Mouse (Mus musculus) hindbrain, postnatal 0 days (tissue): Measurements from ENCODE around the gene Kat6b. TPM values are rescaled to one million over a fixed set of nuclear protein-coding genes. Genes with fewer than 3 reads are reported as not detected.

Experiments
- ATAC-seq: fragments of 200-750 bp; cut with Nextera tagmentation; 2 replicates; pipeline ENCODE4 v1.8.0; 2017; ENCODE audit warnings: mild to moderate bottlenecking, moderate TSS enrichment, moderate library complexity
- DNase-seq: peaks from one replicate; pipeline ENCODE4 v3.0.0-alpha.2; 2015; ENCODE audit warnings: low spot score
- H3K27ac ChIP-seq: fragments of 300-500 bp; sonication (generic); 2 replicates; pipeline ENCODE4 v1.5.1; 2014; ENCODE audit warnings: mild to moderate bottlenecking
- H3K27me3 ChIP-seq: fragments of 300-500 bp; sonication (generic); 2 replicates; pipeline ENCODE4 v1.6.1; 2014; ENCODE audit warnings: low read length, mixed read lengths; ENCODE audit not compliant: insufficient read depth
- H3K36me3 ChIP-seq: fragments of 300-500 bp; sonication (generic); 2 replicates; pipeline ENCODE4 v1.6.1; 2014; ENCODE audit warnings: low read length, mixed read lengths; ENCODE audit not compliant: insufficient read depth
- H3K4me1 ChIP-seq: fragments of 300-500 bp; sonication (generic); 2 replicates; pipeline ENCODE4 v1.6.1; 2014; ENCODE audit warnings: antibody characterized with exemption, low read length, mixed read lengths; ENCODE audit not compliant: insufficient read depth
- H3K4me2 ChIP-seq: fragments of 300-500 bp; sonication (generic); 2 replicates; pipeline ENCODE4 v1.6.1; 2014; ENCODE audit warnings: low read depth, mild to moderate bottlenecking, low read length, moderate library complexity, mixed read lengths
- H3K4me3 ChIP-seq: fragments of 300-500 bp; sonication (generic); 2 replicates; pipeline ENCODE4 v1.5.1; 2014; ENCODE audit warnings: low read length
- H3K9ac ChIP-seq: fragments of 300-500 bp; sonication (generic); replicated peaks from 2 replicates; pipeline ENCODE4 v1.6.1; 2014; ENCODE audit warnings: mild to moderate bottlenecking, low read length, moderate library complexity, mixed read lengths
- H3K9me3 ChIP-seq: fragments of 300-500 bp; sonication (generic); 2 replicates; pipeline ENCODE4 v1.6.1; 2016; ENCODE audit warnings: low read length, mixed read lengths
- CTCF ChIP-seq: IDR thresholded peaks from 2 replicates; pipeline ENCODE4 v1.5.1; 2016; ENCODE audit warnings: antibody characterized with exemption, control low read depth, low read depth
- WGBS: fragments of 180-500 bp; shearing (Covaris S2); extraction: QIAGEN DNeasy Blood & Tissue Kit; methylation state at CpG from one replicate; pipeline ENCODE4 v1.1.7; 2014; 5-methylcytosine and 5-hydroxymethylcytosine counted together
- polyA plus RNA-seq: library from polyadenylated mRNA; unstranded; fragments of >200 nt; fragmentation: Nextera tagmentation; extraction: Ambion mirVana; gene quantifications from 2 replicates; pipeline ENCODE4 v1.2.1, GENCODE M21; 2015
- total RNA-seq: library from RNA; depleted of rRNA; stranded (reverse); fragments of >200 nt; gene quantifications from 2 replicates; pipeline ENCODE4 v1.2.3, GENCODE M21; 2014

Gene Kat6b
- total and polyA plus RNA-seq, 2 experiments from 2014 or later = 15.2 to 33.0 TPM

GRCm38 (mm10) chr14:21554046-21554445 is 72.8 kb downstream of the Kat6b start:
- DNase-seq (no peak), ATAC-seq (no peak)
- Histone ChIP-seq H3K36me3 (no peaks in the 10 kb centered on the region), H3K4me3 (no peak overlapping the region), H3K4me2 (no peak overlapping the region), H3K4me1 (no peaks in the 10 kb centered on the region; the same call in 1 of the 2 replicates), H3K27me3 (no peaks in the 10 kb centered on the region), H3K9ac (no peak overlapping the region), H3K9me3 (no peaks in the 10 kb centered on the region), H3K27ac (no peak overlapping the region)
- WGBS = 59% methylated on average over 8 of the region's 8 CpGs
- TF ChIP-seq CTCF = no peak

- Histone ChIP-seq H3K27me3 (no peaks in the 10 kb centered on the region), H3K4me1 (no peaks in the 10 kb centered on the region; the same call in 1 of the 2 replicates), H3K27ac (no peak overlapping the region), H3K9me3 (no peaks in the 10 kb centered on the region), H3K4me2 (no peak overlapping the region), H3K36me3 (no peaks in the 10 kb centered on the region), H3K4me3 (no peak overlapping the region), H3K9ac (no peak overlapping the region)
- 54% methylated on average over 10 of the region's 10 CpGs for WGBS
- no peak for TF ChIP-seq CTCF
- no peak for DNase-seq
- no peak for ATAC-seq
Observed at GRCm38 (mm10) chr14:21558440-21559131, 77.4 kb downstream of the Kat6b start.

GRCm38 (mm10) chr14:21559447-21559846 is 78.2 kb downstream of the Kat6b start:
- DNase-seq = no peak
- Histone ChIP-seq H3K9me3 (no peaks in the 10 kb centered on the region), H3K27me3 (no peaks in the 10 kb centered on the region), H3K4me2 (no peak overlapping the region), H3K36me3 (no peaks in the 10 kb centered on the region), H3K4me1 (no peaks in the 10 kb centered on the region; the same call in 1 of the 2 replicates), H3K9ac (no peak overlapping the region), H3K4me3 (no peak overlapping the region), H3K27ac (no peak overlapping the region)
- no peak for TF ChIP-seq CTCF
- WGBS = 83% methylated on average over 7 of the region's 7 CpGs
- ATAC-seq = no peak

- ATAC-seq (no peak), DNase-seq (no peak)
- H3K36me3 ChIP-seq = no peaks in the 10 kb centered on the region
- H3K4me3 ChIP-seq = no peak overlapping the region
- 90% methylated on average over 11 of the region's 11 CpGs for WGBS
- no peak overlapping the region for H3K4me2 ChIP-seq
- no peaks in the 10 kb centered on the region; the same call in 1 of the 2 replicates for H3K4me1 ChIP-seq
- H3K27ac ChIP-seq = no peak overlapping the region
- H3K9ac ChIP-seq = no peak overlapping the region
- no peaks in the 10 kb centered on the region for H3K27me3 ChIP-seq
- H3K9me3 ChIP-seq = no peaks in the 10 kb centered on the region
- TF ChIP-seq CTCF = no peak
Observed at GRCm38 (mm10) chr14:21560481-21561209, 79.4 kb downstream of the Kat6b start.

- Histone ChIP-seq H3K4me2 (no peak overlapping the region), H3K4me3 (no peak overlapping the region), H3K27ac (no peak overlapping the region), H3K4me1 (no peaks in the 10 kb centered on the region; the same call in 1 of the 2 replicates), H3K9ac (no peak overlapping the region), H3K27me3 (no peaks in the 10 kb centered on the region), H3K36me3 (no peaks in the 10 kb centered on the region), H3K9me3 (no peaks in the 10 kb centered on the region)
- DNase-seq (no peak), ATAC-seq (no peak)
- 94% methylated on average over 8 of the region's 8 CpGs for WGBS
- no peak for TF ChIP-seq CTCF
Observed at GRCm38 (mm10) chr14:21561396-21562065, 80.3 kb downstream of the Kat6b start.

- H3K27me3 ChIP-seq = no peaks in the 10 kb centered on the region
- H3K36me3 ChIP-seq = no peaks in the 10 kb centered on the region
- ATAC-seq (no peak), DNase-seq (no peak)
- WGBS = 72% methylated on average over 4 of the region's 4 CpGs
- no peak for TF ChIP-seq CTCF
- no peaks in the 10 kb centered on the region for H3K9me3 ChIP-seq
- H3K4me1 ChIP-seq = no peaks in the 10 kb centered on the region; the same call in 1 of the 2 replicates
- H3K9ac ChIP-seq = no peak overlapping the region
- H3K4me3 ChIP-seq = no peak overlapping the region
- no peak overlapping the region for H3K4me2 ChIP-seq
- no peak overlapping the region for H3K27ac ChIP-seq
Observed at GRCm38 (mm10) chr14:21563584-21564118, 82.4 kb downstream of the Kat6b start.
